Mouse (Mus musculus) embryonic facial prominence, embryonic 12.5 days (tissue): Measurements from ENCODE around the gene Tlr2. TPM values are rescaled to one million over a fixed set of nuclear protein-coding genes. Genes with fewer than 3 reads are reported as not detected.

ENCODE experiments used
- ATAC-seq: fragments of 200-750 bp; cut with Nextera tagmentation; 2 replicates; pipeline ENCODE4 v1.8.0; 2017; ENCODE audit not compliant: insufficient number of reproducible peaks, insufficient read depth, low FRiP score, low TSS enrichment
- H3K27ac ChIP-seq: fragments of 300-500 bp; sonication (generic); 2 replicates; pipeline ENCODE4 v1.5.1; 2016; ENCODE audit warnings: mild to moderate bottlenecking
- H3K27me3 ChIP-seq: fragments of 300-500 bp; sonication (generic); 2 replicates; pipeline ENCODE4 v1.6.1; 2016; ENCODE audit warnings: mild to moderate bottlenecking, moderate library complexity
- H3K36me3 ChIP-seq: fragments of 300-500 bp; sonication (generic); 2 replicates; pipeline ENCODE4 v1.6.1; 2016; ENCODE audit warnings: mild to moderate bottlenecking
- H3K4me1 ChIP-seq: fragments of 300-500 bp; sonication (generic); 2 replicates; pipeline ENCODE4 v1.6.1; 2016
- H3K4me2 ChIP-seq: fragments of 300-500 bp; sonication (generic); replicated peaks from 2 replicates; pipeline ENCODE4 v1.6.1; 2016; ENCODE audit warnings: mild to moderate bottlenecking, moderate library complexity
- H3K4me3 ChIP-seq: fragments of 300-500 bp; sonication (generic); 2 replicates; pipeline ENCODE4 v1.5.1; 2016; ENCODE audit warnings: mild to moderate bottlenecking
- H3K9ac ChIP-seq: fragments of 300-500 bp; sonication (generic); 2 replicates; pipeline ENCODE4 v1.6.1; 2016; ENCODE audit warnings: mild to moderate bottlenecking, moderate library complexity
- H3K9me3 ChIP-seq: fragments of 300-500 bp; sonication (generic); 2 replicates; pipeline ENCODE4 v1.6.1; 2016; ENCODE audit warnings: mild to moderate bottlenecking, moderate library complexity
- WGBS: fragments of 180-500 bp; shearing (Covaris S2); methylation state at CpG from one replicate; pipeline ENCODE4 v1.1.7; 2016; 5-methylcytosine and 5-hydroxymethylcytosine counted together
- polyA plus RNA-seq: library from polyadenylated mRNA; unstranded; fragments of >200 nt; fragmentation: Nextera tagmentation; extraction: Ambion mirVana; gene quantifications from 2 replicates; pipeline ENCODE4 v1.2.1, GENCODE M21; 2016

Gene Tlr2
- polyA plus RNA-seq, 1 experiment from 2014 or later = 4.6 TPM

GRCm38 (mm10) chr3:83864064-83864548 lies 22.5 kb upstream of the Tlr2 start:
- Histone ChIP-seq H3K27me3 (no peaks in the 10 kb centered on the region), H3K9ac (no peak overlapping the region), H3K36me3 (no peaks in the 10 kb centered on the region), H3K4me3 (no peak overlapping the region), H3K9me3 (no peaks in the 10 kb centered on the region), H3K4me2 (no peak overlapping the region), H3K27ac (no peak overlapping the region), H3K4me1 (no peaks in the 10 kb centered on the region)
- WGBS = 82% methylated on average over 9 of the region's 9 CpGs
- ATAC-seq = no peak

GRCm38 (mm10) chr3:83862956-83863355 lies 21.4 kb upstream of the Tlr2 start:
- no peak overlapping the region for H3K27ac ChIP-seq
- H3K4me2 ChIP-seq = no peak overlapping the region
- H3K9me3 ChIP-seq = no peaks in the 10 kb centered on the region
- no peaks in the 10 kb centered on the region for H3K4me1 ChIP-seq
- no peak for ATAC-seq
- no peaks in the 10 kb centered on the region for H3K36me3 ChIP-seq
- H3K9ac ChIP-seq = no peak overlapping the region
- 46% methylated on average over 1 of the region's 1 CpGs for WGBS
- H3K27me3 ChIP-seq = no peaks in the 10 kb centered on the region
- no peak overlapping the region for H3K4me3 ChIP-seq

- ATAC-seq = no peak
- H3K4me1 ChIP-seq = no peaks in the 10 kb centered on the region
- no peaks in the 10 kb centered on the region for H3K27me3 ChIP-seq
- H3K9me3 ChIP-seq = no peaks in the 10 kb centered on the region
- H3K4me2 ChIP-seq = no peak overlapping the region
- no peak overlapping the region for H3K9ac ChIP-seq
- H3K4me3 ChIP-seq = no peak overlapping the region
- H3K27ac ChIP-seq = no peak overlapping the region
- 91% methylated on average over 7 of the region's 7 CpGs for WGBS
- no peaks in the 10 kb centered on the region for H3K36me3 ChIP-seq
Measured at GRCm38 (mm10) chr3:83859595-83859994, 18.0 kb upstream of the Tlr2 start.

DNA sequence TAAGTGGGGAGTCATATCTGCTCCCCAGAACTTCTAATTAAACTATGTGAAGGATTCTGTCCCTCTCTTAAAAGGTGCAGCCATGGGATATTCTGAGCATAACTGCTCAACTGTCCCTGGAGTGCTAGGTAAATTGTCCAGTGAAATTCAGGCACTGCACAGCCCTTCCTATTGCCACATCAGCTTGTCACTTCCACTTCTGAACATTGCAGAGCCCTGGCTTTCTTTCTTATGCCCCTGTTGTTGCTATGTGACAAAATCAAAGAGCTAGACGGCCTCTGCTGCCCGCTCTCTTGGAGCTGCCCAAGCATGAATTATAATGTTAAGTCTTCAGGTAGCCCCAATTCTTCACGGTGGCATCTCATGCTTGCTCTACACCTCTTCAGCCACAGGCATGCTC lies 17.5 kb upstream of the Tlr2 start:
- no peak overlapping the region for H3K4me2 ChIP-seq
- no peaks in the 10 kb centered on the region for H3K36me3 ChIP-seq
- H3K4me1 ChIP-seq = no peaks in the 10 kb centered on the region
- H3K27me3 ChIP-seq = no peaks in the 10 kb centered on the region
- ATAC-seq = no peak
- no peak overlapping the region for H3K4me3 ChIP-seq
- no peak overlapping the region for H3K27ac ChIP-seq
- H3K9ac ChIP-seq = no peak overlapping the region
- 90% methylated on average over 3 of the region's 3 CpGs for WGBS
- no peaks in the 10 kb centered on the region for H3K9me3 ChIP-seq

- Histone ChIP-seq H3K27me3 (no peaks in the 10 kb centered on the region), H3K4me2 (no peak overlapping the region), H3K9ac (no peak overlapping the region), H3K4me3 (no peak overlapping the region), H3K36me3 (no peaks in the 10 kb centered on the region), H3K27ac (no peak overlapping the region), H3K9me3 (no peaks in the 10 kb centered on the region), H3K4me1 (no peaks in the 10 kb centered on the region)
- WGBS = 91% methylated on average over 13 of the region's 13 CpGs
- no peak for ATAC-seq
Measured at GRCm38 (mm10) chr3:83857621-83858020, 16.1 kb upstream of the Tlr2 start.

GRCm38 (mm10) chr3:83855643-83856042 lies 14.1 kb upstream of the Tlr2 start:
- no peak for ATAC-seq
- H3K4me3 ChIP-seq = no peak overlapping the region
- H3K9me3 ChIP-seq = no peaks in the 10 kb centered on the region
- no peak overlapping the region for H3K27ac ChIP-seq
- H3K4me1 ChIP-seq = no peaks in the 10 kb centered on the region
- no peak overlapping the region for H3K9ac ChIP-seq
- H3K4me2 ChIP-seq = no peak overlapping the region
- no peaks in the 10 kb centered on the region for H3K36me3 ChIP-seq
- H3K27me3 ChIP-seq = no peaks in the 10 kb centered on the region
- WGBS = 86% methylated on average over 5 of the region's 5 CpGs

DNA sequence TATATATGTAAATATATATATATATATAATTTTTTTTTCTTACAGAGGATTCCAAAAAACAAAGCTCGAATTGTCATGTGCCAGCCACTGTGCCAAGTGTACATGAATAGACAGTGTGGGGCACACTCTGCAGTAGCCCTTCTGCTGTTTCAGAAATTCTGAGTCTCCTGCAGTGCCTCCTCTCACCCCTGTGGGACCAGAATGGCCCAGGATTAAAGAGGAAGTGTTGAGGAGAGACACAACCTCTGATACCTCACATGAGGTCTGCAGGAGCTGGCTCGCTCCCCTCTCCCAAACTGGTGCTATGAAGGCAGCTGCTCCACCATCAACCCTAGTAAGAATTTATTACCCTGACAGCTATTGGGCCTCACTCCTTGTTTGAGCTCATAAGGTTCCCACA lies 7.8 kb upstream of the Tlr2 start:
- no peak overlapping the region for H3K4me3 ChIP-seq
- 84% methylated on average over 2 of the region's 2 CpGs for WGBS
- H3K27ac ChIP-seq = no peak overlapping the region
- H3K9ac ChIP-seq = no peak overlapping the region
- no peaks in the 10 kb centered on the region for H3K9me3 ChIP-seq
- no peaks in the 10 kb centered on the region for H3K36me3 ChIP-seq
- H3K4me2 ChIP-seq = no peak overlapping the region
- no peaks in the 10 kb centered on the region for H3K4me1 ChIP-seq
- no peak for ATAC-seq
- no peaks in the 10 kb centered on the region for H3K27me3 ChIP-seq

DNA sequence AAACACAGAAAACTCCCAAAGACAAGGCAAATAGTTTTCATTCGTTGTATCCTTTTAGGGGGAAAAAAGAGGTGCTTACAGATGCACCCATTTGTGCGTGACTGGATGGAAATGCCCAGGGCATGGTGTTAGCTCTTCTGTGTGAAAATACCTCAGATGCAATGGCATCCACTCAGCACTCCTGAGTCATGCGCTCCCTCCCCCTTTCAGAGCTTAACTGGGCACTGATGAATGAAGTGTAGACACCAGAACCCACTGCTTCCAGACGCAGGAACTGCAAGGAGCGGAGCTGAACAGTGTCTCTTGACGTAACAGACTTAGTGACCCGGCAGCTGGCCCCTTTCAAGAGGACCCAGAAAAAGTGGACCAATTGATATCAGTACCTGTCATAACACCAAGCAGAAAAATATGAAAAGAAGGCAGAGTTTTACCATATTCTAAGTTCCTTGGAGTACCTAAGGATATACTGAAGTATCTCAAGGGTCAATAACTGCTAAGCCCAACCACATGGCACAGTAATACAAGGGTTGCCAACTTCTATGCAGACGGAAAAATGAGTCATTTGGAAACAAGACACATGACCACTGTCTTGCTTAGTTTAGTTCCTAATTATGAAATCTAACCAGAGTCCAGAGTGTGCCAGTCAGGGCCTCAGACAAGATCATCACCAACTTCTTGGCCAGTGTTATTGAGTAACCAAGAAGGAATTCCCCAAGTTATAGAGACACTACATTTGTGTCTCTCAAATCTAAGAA lies 3.4 kb upstream of the Tlr2 start:
- Histone ChIP-seq H3K36me3 (no peaks in the 10 kb centered on the region), H3K4me3 (no peak overlapping the region), H3K27me3 (no peaks in the 10 kb centered on the region; the same call in 1 of the 2 replicates), H3K9me3 (no peaks in the 10 kb centered on the region), H3K4me2 (no peak overlapping the region), H3K4me1 (no peaks in the 10 kb centered on the region), H3K9ac (no peak overlapping the region), H3K27ac (no peak overlapping the region)
- ATAC-seq = no peak
- 61% methylated on average over 8 of the region's 8 CpGs for WGBS

DNA sequence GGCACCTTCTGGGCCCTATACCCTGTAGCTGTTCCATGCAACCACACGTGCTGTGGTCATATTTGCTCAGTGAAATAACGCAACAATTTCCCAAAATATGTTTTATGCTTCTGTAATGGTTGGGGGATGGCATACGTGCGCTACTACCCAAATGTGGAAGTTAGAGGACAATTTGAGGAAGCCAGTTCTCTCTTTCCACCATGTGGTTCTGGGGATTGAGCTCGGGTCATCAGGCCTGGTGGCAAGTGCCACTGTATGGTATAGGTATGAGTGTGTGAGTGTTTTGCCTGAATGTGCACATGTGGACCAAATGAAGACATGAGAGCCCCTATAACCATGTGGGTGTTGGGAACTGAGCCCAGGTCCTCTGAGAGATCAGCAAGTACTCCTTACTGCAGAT lies 2.1 kb downstream of the Tlr2 start:
- Histone ChIP-seq H3K9me3 (no peaks in the 10 kb centered on the region), H3K4me2 (no peak overlapping the region), H3K4me3 (no peak overlapping the region), H3K4me1 (no peaks in the 10 kb centered on the region), H3K36me3 (no peaks in the 10 kb centered on the region), H3K27me3 (no peaks in the 10 kb centered on the region; the same call in 1 of the 2 replicates), H3K27ac (no peak overlapping the region), H3K9ac (no peak overlapping the region)
- ATAC-seq = no peak
- 93% methylated on average over 5 of the region's 5 CpGs for WGBS

- 82% methylated on average over 15 of the region's 15 CpGs for WGBS
- H3K9ac ChIP-seq = no peak overlapping the region
- ATAC-seq = no peak
Measured at GRCm38 (mm10) chr3:83836685-83837084, 4.9 kb downstream of the Tlr2 start.

GRCm38 (mm10) chr3:83828145-83828611 lies 13.4 kb downstream of the Tlr2 start:
- H3K4me1 ChIP-seq = no peaks in the 10 kb centered on the region
- 61% methylated on average over 5 of the region's 5 CpGs for WGBS
- H3K9ac ChIP-seq = no peak overlapping the region
- no peak for ATAC-seq
- no peaks in the 10 kb centered on the region for H3K36me3 ChIP-seq
- no peak overlapping the region for H3K4me2 ChIP-seq
- H3K27ac ChIP-seq = no peak overlapping the region
- H3K4me3 ChIP-seq = no peak overlapping the region
- H3K9me3 ChIP-seq = no peaks in the 10 kb centered on the region
- no peaks in the 10 kb centered on the region for H3K27me3 ChIP-seq

More at GRCm38 (mm10) chr3:83836685-83837084, 4.9 kb downstream of the Tlr2 start:
- Histone ChIP-seq H3K4me3 (no peak overlapping the region), H3K27me3 (no peaks in the 10 kb centered on the region; the same call in 1 of the 2 replicates), H3K9me3 (no peaks in the 10 kb centered on the region), H3K4me2 (no peak overlapping the region), H3K36me3 (no peaks in the 10 kb centered on the region), H3K4me1 (no peaks in the 10 kb centered on the region), H3K27ac (no peak overlapping the region)

- Histone ChIP-seq H3K4me3 (no peak overlapping the region), H3K9me3 (no peaks in the 10 kb centered on the region), H3K27me3 (no peaks in the 10 kb centered on the region), H3K27ac (no peak overlapping the region), H3K4me2 (no peak overlapping the region), H3K36me3 (no peaks in the 10 kb centered on the region), H3K9ac (no peak overlapping the region), H3K4me1 (no peaks in the 10 kb centered on the region)
- WGBS = 89% methylated on average over 9 of the region's 9 CpGs
- no peak for ATAC-seq
Measured at GRCm38 (mm10) chr3:83827684-83828083, 13.9 kb downstream of the Tlr2 start.
